Mouse (Mus musculus) bone marrow, adult 2 months (tissue): ENCODE measurements around the gene Ppil2.

ENCODE experiments used
- CTCF ChIP-seq: fragments of 200-500 bp; IDR thresholded peaks from 2 replicates; pipeline ENCODE4 v1.5.1; 2011; ENCODE audit warnings: low read length, control low read depth; ENCODE audit not compliant: control insufficient read depth, insufficient read depth
- POLR2A ChIP-seq: fragments of 200-500 bp; IDR thresholded peaks from 2 replicates; pipeline ENCODE4 v1.6.1; 2011; ENCODE audit warnings: low read depth, mild to moderate bottlenecking, control low read depth, low read length, borderline replicate concordance; ENCODE audit not compliant: control insufficient read depth

DNA sequence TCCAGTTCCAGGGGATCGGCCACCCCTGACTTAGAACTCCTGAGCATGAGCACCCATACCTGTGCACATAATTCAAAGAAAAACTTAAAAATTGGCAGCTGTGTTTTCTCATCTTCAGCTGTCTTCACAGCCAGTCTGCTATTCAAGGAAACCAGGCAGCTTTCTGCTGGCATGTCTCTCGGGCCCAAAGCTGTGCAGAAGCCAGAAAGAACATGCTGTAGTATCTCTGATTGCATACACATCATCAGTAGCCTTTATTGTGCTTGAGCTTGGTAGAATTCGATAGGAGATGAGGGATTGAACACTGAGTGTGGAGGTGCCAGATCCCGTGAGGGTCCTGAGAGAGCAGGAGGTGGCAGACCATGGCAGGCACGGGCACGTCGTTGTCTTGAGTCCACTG is 38.1 kb downstream of the Ppil2 start:
- TF ChIP-seq POLR2A = no peak
- TF ChIP-seq CTCF = no peak
